Mouse (Mus musculus) central nervous system, embryonic 14 days (tissue): ENCODE data around the gene Smim10l1. TPM values are rescaled to one million over a fixed set of nuclear protein-coding genes. Genes with fewer than 3 reads are reported as not detected.

Experiments
- polyA plus RNA-seq: library from polyadenylated mRNA; depleted of rRNA; stranded (reverse); fragments of >200 nt; gene quantifications from 2 replicates; pipeline ENCODE4 v1.2.3, GENCODE M21; 2012; rRNA removed

The Smim10l1 gene
- 29.0 and 30.9 TPM in 2 replicates for polyA plus RNA-seq

DNA sequence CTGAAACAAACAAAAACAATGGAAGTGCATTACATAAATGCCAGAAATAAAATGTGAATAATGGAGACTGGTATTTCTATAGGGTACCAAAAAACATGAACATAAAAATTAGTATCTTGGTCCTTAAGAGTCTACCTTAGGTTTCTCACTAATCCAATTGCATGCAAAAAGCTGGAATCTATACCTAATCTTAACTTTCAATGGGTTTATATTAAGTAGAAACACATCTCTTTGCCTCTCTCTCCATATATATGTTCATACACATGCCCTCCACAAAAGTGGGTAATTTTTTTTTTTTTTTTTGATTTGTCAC, at the start of gene Smim10l1:
Gene Smim10l1, plus strand, starts transcription at position 301 of the 313 bp plus-strand sequence.

DNA sequence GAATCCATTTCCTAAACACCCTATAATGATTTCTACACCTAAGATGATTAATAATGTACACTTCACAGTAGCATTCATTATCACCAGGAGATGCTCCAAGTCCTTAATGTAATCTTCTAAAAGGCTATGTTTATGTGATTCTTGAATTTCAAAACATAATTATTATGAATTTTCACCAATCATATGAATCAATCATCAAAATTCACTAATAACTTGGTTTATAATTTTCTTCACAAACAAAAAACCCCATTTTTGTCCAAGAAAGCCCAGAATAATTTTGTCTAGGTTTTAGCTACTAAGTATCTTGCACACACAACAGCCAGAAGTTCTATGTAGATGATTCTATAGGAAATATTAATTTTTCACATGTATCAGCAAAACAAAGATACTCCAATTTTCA, 49.0 kb upstream of the Smim10l1 start, which contains the start of gene Tas2r140:
Gene Tas2r140, minus strand, starts transcription at position 101 of the 400 bp plus-strand sequence.

Other genes with a start within 250 kb of the Smim10l1 start
- gene Tas2r116, start 249.5 kb upstream of the Smim10l1 start, polyA plus RNA-seq = not detected in 2 replicates
- gene Tas2r110, start 236.9 kb upstream of the Smim10l1 start, polyA plus RNA-seq = not detected in 2 replicates
- gene Tas2r113, start 211.9 kb upstream of the Smim10l1 start, polyA plus RNA-seq = not detected in 2 replicates
- gene Tas2r125, start 195.3 kb upstream of the Smim10l1 start, polyA plus RNA-seq = not detected in 2 replicates
- not detected in 2 replicates for gene Tas2r129, start 153.8 kb upstream of the Smim10l1 start, polyA plus RNA-seq
- gene Tas2r131, start 147.0 kb upstream of the Smim10l1 start, polyA plus RNA-seq = not detected in 2 replicates
- gene Tas2r109, start 123.9 kb upstream of the Smim10l1 start, polyA plus RNA-seq = not detected in 2 replicates
- not detected in 2 replicates for gene Tas2r103, start 67.8 kb upstream of the Smim10l1 start, polyA plus RNA-seq
- gene Tas2r140, start 49.1 kb upstream of the Smim10l1 start, polyA plus RNA-seq = not detected in 2 replicates
- gene 5530400C23Rik, start 187.3 kb downstream of the Smim10l1 start, polyA plus RNA-seq = not detected in 2 replicates